Mouse (Mus musculus) heart, adult 2 months (tissue): ENCODE measurements around the gene Fgf7. TPM values are rescaled to one million over a fixed set of nuclear protein-coding genes. Genes with fewer than 3 reads are reported as not detected.
A peak's percentile ranks its signal among the peaks of the same experiment; 100 is the strongest.

ENCODE experiments used
- DNase-seq, 2 experiments: peaks; one replicate each; pipeline ENCODE4 v3.0.0; 2021
- H3K27ac ChIP-seq: fragments of 200-600 bp; 2 replicates; pipeline ENCODE4 v1.8.1; 2022
- H3K27me3 ChIP-seq: fragments of 200-500 bp; 2 replicates; pipeline ENCODE4 v1.6.1; 2012; ENCODE audit warnings: mild to moderate bottlenecking, low read length, inconsistent platforms, mixed read lengths; ENCODE audit not compliant: control insufficient read depth, insufficient read depth
- H3K36me3 ChIP-seq: fragments of 200-500 bp; 2 replicates; pipeline ENCODE4 v1.6.1; 2012; ENCODE audit warnings: low read length, inconsistent platforms; ENCODE audit not compliant: control insufficient read depth, insufficient read depth
- H3K4me1 ChIP-seq: fragments of 200-500 bp; 2 replicates; pipeline ENCODE4 v1.6.1; 2011; ENCODE audit warnings: low read length; ENCODE audit not compliant: control insufficient read depth, insufficient read depth
- H3K4me3 ChIP-seq: fragments of 200-600 bp; 2 replicates; pipeline ENCODE4 v1.8.1; 2022
- H3K79me2 ChIP-seq: fragments of 200-500 bp; replicated peaks from 2 replicates; pipeline ENCODE4 v1.6.1; 2012; ENCODE audit warnings: mild to moderate bottlenecking, inconsistent platforms, low read length, moderate library complexity, mixed read lengths; ENCODE audit not compliant: control insufficient read depth, insufficient read depth
- H3K9ac ChIP-seq: fragments of 200-500 bp; 2 replicates; pipeline ENCODE4 v1.6.1; 2012; ENCODE audit warnings: low read depth, mild to moderate bottlenecking, control low read depth, inconsistent platforms, low read length, mixed read lengths
- CTCF ChIP-seq: fragments of 200-600 bp; IDR thresholded peaks from 2 replicates; pipeline ENCODE4 v1.8.1; 2022; ENCODE audit warnings: antibody characterized with exemption, mild to moderate bottlenecking, moderate library complexity
- EP300 ChIP-seq: fragments of 200-500 bp; IDR thresholded peaks from 2 replicates; pipeline ENCODE4 v1.6.1; 2011; ENCODE audit warnings: low read depth, low read length, control low read depth; ENCODE audit not compliant: insufficient read depth
- POLR2A ChIP-seq: fragments of 200-500 bp; IDR thresholded peaks from 2 replicates; pipeline ENCODE4 v1.6.1; 2011; ENCODE audit warnings: mild to moderate bottlenecking, low read depth, low read length, control low read depth; ENCODE audit not compliant: insufficient read depth
- WGBS: fragments of 180-500 bp; shearing (Covaris S2); methylation state at CpG from one replicate; pipeline ENCODE4 v1.1.7; 2018; 5-methylcytosine and 5-hydroxymethylcytosine counted together
- intact Hi-C: fragments of 180-260 bp; cut with DNase I; formaldehyde crosslinking; loops from one replicate; pipeline ENCODE4 v1.15.1; 2025
- polyA plus RNA-seq: library from polyadenylated mRNA; depleted of rRNA; stranded (reverse); fragments of >200 nt; gene quantifications from 2 replicates; pipeline ENCODE4 v1.2.3, GENCODE M21; 2012
- total RNA-seq, 2 experiments: library from RNA; stranded (reverse); gene quantifications; 2 replicates each; pipeline ENCODE4 v1.2.3; 2021

Gene Fgf7
- total and polyA plus RNA-seq, 3 experiments = 0.55 to 2.3 (median 1.8) TPM

DNA sequence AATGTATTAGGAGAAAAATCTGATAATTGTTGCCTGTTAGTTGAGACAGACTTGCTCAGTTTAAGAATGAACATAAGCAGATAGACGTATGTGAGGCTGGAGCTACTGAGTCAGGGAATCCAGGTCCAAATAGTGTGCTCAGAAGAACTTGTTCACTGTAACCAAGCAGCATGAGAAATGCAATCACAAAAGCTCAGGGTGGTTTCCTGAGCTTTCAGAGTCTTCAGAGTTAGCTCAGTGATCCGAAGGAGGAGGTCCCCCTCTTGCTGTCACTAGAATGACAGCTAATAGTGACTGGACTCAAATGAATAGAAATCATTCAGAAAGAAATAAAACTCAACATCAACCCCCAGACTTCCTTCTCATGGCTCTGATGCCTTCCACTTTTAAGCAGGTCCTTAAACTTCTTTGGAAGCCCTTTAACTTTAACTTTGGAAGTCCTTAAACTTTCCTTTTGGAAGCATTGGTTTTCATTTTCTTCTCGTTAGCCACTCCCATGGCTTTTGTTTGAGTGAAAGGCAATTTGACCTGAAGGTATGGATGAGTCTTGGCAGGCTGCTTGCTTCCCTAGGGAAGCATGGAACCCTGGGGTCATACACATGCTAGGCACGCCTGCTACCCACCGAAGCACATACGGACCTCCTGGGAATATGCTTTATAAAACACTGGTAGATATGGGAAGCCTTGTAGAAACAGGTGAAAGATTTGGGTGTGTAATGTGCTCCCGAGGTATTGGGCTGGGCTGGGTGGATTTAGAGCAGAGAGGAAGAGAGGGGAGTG is 4.0 kb downstream of the Fgf7 start:
- WGBS = 86% methylated on average over 7 of the region's 7 CpGs
- H3K79me2 ChIP-seq = no peaks in the 10 kb centered on the region
- no peak overlapping the region for H3K4me3 ChIP-seq
- no peak overlapping the region for H3K9ac ChIP-seq
- H3K27me3 ChIP-seq = no peaks in the 10 kb centered on the region
- H3K27ac ChIP-seq = peak overlapping the region; percentile 55
- intact Hi-C loops = no loop called here
- no peaks in the 10 kb centered on the region for H3K36me3 ChIP-seq
- peaks cover 4% of the 10 kb centered on the region for H3K4me1 ChIP-seq
- TF ChIP-seq POLR2A = no peak
- TF ChIP-seq EP300 = no peak
- no peak for TF ChIP-seq CTCF
- DNase-seq = no peak

DNA sequence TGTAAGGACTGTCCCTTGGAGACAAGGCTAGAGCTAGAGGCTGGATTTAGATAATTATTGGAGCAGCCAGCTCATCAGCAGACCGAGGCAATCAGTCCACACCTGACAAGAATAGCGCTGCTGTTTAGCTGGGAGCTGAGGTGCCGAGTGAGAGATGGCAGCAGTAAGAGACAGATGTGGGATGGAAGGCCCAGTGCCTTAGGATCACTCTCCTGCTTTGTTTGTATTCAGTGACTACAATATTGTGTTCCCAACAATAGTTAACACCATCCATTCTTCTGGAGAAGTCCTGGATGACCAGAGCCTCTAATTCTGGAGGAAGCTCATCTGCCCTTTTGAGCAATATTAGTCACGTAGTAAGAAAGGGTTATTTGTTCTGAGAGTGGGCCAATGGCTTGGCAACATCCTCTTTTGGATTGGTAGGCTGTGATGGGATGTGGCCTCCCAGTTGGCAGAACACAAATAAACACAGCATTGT is 5.0 kb downstream of the Fgf7 start:
- no peaks in the 10 kb centered on the region for H3K36me3 ChIP-seq
- no peak for TF ChIP-seq POLR2A
- peak; percentile 67; the same call in 1 of the 2 replicates for TF ChIP-seq EP300
- no peaks in the 10 kb centered on the region for H3K79me2 ChIP-seq
- no peak overlapping the region for H3K4me3 ChIP-seq
- intact Hi-C loops = no loop called here
- WGBS = 37% methylated on average over 4 of the region's 4 CpGs
- DNase-seq = peak in 1 of 2 experiments; percentile 57
- no peak overlapping the region for H3K9ac ChIP-seq
- H3K27ac ChIP-seq = peak overlapping the region; percentile 55
- no peaks in the 10 kb centered on the region for H3K27me3 ChIP-seq
- peaks cover 4% of the 10 kb centered on the region for H3K4me1 ChIP-seq

DNA sequence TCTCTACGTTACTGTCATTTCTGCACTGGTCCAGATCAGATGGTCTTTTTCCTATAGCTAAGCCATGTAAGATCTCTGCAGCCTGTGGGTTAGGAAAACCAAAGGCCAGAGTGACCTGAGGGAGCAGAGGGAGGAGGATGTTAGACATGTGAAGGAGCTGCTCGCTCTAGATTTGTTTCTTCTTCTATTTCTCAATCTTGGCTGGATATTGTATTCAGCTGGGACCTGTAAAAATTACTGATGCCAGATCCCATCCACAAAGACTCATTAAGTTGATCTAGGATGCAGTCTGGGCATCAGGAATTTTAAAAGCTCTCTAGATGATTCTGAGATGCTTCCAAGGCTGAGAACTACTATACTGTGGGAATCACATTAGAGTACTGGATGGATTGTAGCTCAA is 6.2 kb downstream of the Fgf7 start:
- 77% methylated on average over 2 of the region's 2 CpGs for WGBS
- no peak overlapping the region for H3K4me3 ChIP-seq
- no peaks in the 10 kb centered on the region for H3K27me3 ChIP-seq
- intact Hi-C loops = loop anchor here (5.0 kb wide), 1 partner anchor 37 kb away; no protein-coding TSS in a partner anchor
- H3K79me2 ChIP-seq = no peaks in the 10 kb centered on the region
- no peak for DNase-seq
- H3K4me1 ChIP-seq = peaks cover 4% of the 10 kb centered on the region
- H3K36me3 ChIP-seq = no peaks in the 10 kb centered on the region
- no peak overlapping the region for H3K9ac ChIP-seq
- no peak for TF ChIP-seq EP300
- no peak for TF ChIP-seq POLR2A
- no peak for TF ChIP-seq CTCF
- H3K27ac ChIP-seq = peak overlapping the region; percentile 55; the same call in 1 of the 2 replicates

DNA sequence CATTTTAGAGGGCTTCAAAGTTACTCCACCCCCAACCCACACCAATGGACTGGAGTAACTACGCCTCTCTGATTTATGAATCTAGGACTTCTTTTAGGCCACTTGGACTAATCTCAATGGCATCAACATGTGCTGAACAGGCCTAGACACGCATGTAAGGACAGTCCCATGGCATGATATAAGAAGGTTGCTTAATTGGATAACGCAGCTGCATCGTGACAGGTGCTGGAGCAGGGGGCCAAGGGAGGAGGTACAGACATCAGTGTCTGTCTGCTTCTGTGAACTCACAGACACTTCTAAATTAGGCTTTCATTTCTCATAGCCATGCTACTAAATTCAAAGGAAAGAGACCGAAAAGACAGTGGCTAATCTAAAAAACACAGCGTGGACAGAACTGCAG is 6.8 kb downstream of the Fgf7 start:
- Histone ChIP-seq H3K27ac (no peak overlapping the region; the same call in 1 of the 2 replicates), H3K27me3 (no peaks in the 10 kb centered on the region), H3K4me1 (peaks cover 4% of the 10 kb centered on the region), H3K79me2 (no peaks in the 10 kb centered on the region), H3K4me3 (no peak overlapping the region), H3K36me3 (no peaks in the 10 kb centered on the region), H3K9ac (no peak overlapping the region)
- 86% methylated on average over 6 of the region's 6 CpGs for WGBS
- no peak for DNase-seq
- intact Hi-C loops = loop anchor here (5.0 kb wide), 1 partner anchor 36 kb away; no protein-coding TSS in a partner anchor
- TF ChIP-seq POLR2A (no peak), CTCF (no peak)

DNA sequence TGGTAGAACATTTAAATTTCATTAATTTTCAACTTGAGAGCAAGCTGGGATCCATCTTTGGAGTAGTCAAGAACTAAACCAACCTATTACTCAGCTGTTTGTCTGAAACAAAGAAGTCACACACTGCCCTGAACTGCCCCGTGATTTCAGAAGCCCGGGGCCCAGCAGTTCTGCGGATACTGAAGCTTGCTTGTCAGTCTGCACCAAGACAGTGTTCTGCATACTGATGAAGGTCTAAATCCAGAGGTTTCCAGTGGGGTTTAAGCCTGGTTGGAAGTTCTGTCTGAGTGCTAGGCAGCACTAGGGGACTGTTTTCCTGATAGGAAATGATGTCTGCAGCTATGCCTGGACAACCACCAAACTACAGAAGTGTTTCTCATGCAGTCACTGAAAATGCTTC is 8.2 kb downstream of the Fgf7 start:
- H3K79me2 ChIP-seq = no peaks in the 10 kb centered on the region
- H3K4me1 ChIP-seq = peaks cover 4% of the 10 kb centered on the region
- H3K9ac ChIP-seq = no peak overlapping the region
- H3K27ac ChIP-seq = peak overlapping the region; percentile 11; the same call in 1 of the 2 replicates
- H3K27me3 ChIP-seq = no peaks in the 10 kb centered on the region
- no peak overlapping the region for H3K4me3 ChIP-seq
- 59% methylated on average over 3 of the region's 3 CpGs for WGBS
- DNase-seq = no peak
- H3K36me3 ChIP-seq = no peaks in the 10 kb centered on the region
- TF ChIP-seq POLR2A (no peak), CTCF (no peak), EP300 (no peak)
- intact Hi-C loops = loop anchor here (5.0 kb wide), 1 partner anchor 35 kb away; no protein-coding TSS in a partner anchor

DNA sequence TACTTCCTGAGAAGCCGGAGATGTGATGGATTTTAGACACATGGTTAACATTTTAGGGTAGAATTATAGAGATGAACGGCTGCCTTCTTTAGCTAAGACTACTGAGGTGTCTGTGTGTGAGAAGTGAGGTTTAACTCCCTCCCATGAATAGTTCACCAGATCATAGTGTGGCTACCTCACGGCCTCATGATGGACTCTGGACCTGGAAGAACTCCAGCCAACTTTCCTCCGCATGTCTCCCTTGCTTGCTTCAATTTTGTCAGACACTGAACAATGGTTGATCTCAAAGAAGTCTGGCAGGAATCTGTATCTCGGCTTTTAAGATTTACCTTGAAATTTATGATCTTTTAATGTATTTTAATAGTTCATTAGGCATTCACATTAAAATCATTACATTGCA is 11.2 kb downstream of the Fgf7 start:
- no peak overlapping the region for H3K4me3 ChIP-seq
- 88% methylated on average over 5 of the region's 5 CpGs for WGBS
- H3K4me1 ChIP-seq = no peaks in the 10 kb centered on the region; the same call in 1 of the 2 replicates
- intact Hi-C loops = no loop called here
- TF ChIP-seq EP300 (no peak), CTCF (no peak), POLR2A (no peak)
- no peak overlapping the region for H3K9ac ChIP-seq
- H3K27ac ChIP-seq = no peak overlapping the region
- H3K27me3 ChIP-seq = no peaks in the 10 kb centered on the region
- no peaks in the 10 kb centered on the region for H3K79me2 ChIP-seq
- no peaks in the 10 kb centered on the region for H3K36me3 ChIP-seq
- DNase-seq = no peak
